8 mouse cellular contexts compared by ENCODE assay signal in the genomic region with DNA sequence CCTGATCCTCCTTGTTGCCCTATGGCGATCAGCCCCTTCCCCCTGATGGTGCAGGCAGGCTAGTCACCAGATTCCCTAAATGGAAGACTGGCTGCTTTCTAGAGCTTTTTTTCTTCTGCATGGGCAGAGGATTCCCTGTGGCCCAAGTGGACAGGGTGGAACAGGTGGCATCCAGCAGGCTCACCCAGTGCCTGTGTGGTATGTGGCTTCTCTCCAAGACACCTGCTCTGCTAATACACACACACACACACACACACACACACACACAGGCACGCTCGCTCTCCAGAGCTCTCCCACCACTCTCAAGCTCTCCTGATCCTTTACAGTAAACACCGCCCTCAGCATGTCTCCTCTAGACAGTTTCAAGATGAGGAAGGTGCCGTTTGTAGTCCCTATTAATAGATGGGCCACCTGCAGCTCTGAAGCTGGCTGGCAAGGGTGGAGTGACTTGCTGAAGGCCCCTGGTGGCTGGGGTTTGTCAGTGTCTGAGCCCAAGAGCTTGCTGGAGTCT.
DNase-seq lines count a peak whose midpoint lies in the region; ATAC-seq and TF ChIP-seq lines count a peak whose summit lies in the region.

No protein-coding gene starts in this region.

- ATAC-seq in limb, embryonic 14.5 days (ENCODE audit: low FRiP score, low read depth) = peak; percentile 44; the same call in 1 of the 2 replicates

- intact Hi-C loops in left cerebral cortex, postnatal 4 days (cut with DNase I) = no loop called here
- intact Hi-C loops in left cerebral cortex, postnatal 10 days (cut with DNase I) = no loop called here

- no peak overlapping the region for H3K4me2 ChIP-seq in limb, embryonic 14.5 days (replicated peaks; ENCODE audit: low read depth, low read length, severe bottlenecking)

- H3K4me1 ChIP-seq in limb, embryonic 14.5 days (ENCODE audit: control insufficient read depth, insufficient read depth, low read length) = peaks cover 11% of the 10 kb centered on the region

- no peaks in the 10 kb centered on the region for H3K27me3 ChIP-seq in limb, embryonic 14.5 days (ENCODE audit: control insufficient read depth, insufficient read depth, low read length)

- WGBS in limb, embryonic 14.5 days = 33% methylated on average over 5 of the region's 5 CpGs

- no peak for TF ChIP-seq POLR2A in limb, embryonic 14.5 days (IDR thresholded peaks at IDR 0.05; ENCODE audit: borderline replicate concordance, extremely low read depth, insufficient read depth, insufficient read length)

- DNase-seq in left cerebral cortex, postnatal 4 days = peak; percentile 13
- DNase-seq in left cerebral cortex, postnatal 10 days (ENCODE audit: extremely low spot score in 1 of 2, low spot score in 2 of 2) = no peak
- DNase-seq in cerebellum, postnatal 36 days = peak; percentile 53 to 56
- DNase-seq in limb, embryonic 14.5 days (ENCODE audit: low spot score) = peak; percentile 38
- peak; percentile 47 for DNase-seq in skeletal muscle tissue, adult 2 months (ENCODE audit: low read depth, low spot score)
- no peak for DNase-seq in yolk sac, embryonic 10.5 days (ENCODE audit: low spot score)
- no peak for DNase-seq in left cerebral cortex, adult 11 months (ENCODE audit: low spot score)
- no peak for DNase-seq in Muller cell, postnatal 12 days (ENCODE audit: inconsistent ontology term)

- H3K4me3 ChIP-seq in limb, embryonic 14.5 days (replicated peaks; ENCODE audit: low read length) = no peak overlapping the region

- no peaks in the 10 kb centered on the region for H3K36me3 ChIP-seq in limb, embryonic 14.5 days (ENCODE audit: control insufficient read depth, insufficient read depth, low read length)

- H3K27ac ChIP-seq in limb, embryonic 14.5 days (replicated peaks; ENCODE audit: low read depth, low read length) = no peak overlapping the region

- no peak overlapping the region for H3K9ac ChIP-seq in limb, embryonic 14.5 days (ENCODE audit: low read depth, low read length, severe bottlenecking)

- H3K9me3 ChIP-seq in limb, embryonic 14.5 days (ENCODE audit: control insufficient read depth, low read length) = no peaks in the 10 kb centered on the region

Comparison
In these comparisons a context has a peak if more than half of its experiments do, and no peak if none do; other contexts are left out.
1. DNase-seq: peak in left cerebral cortex, postnatal 4 days (single experiment), cerebellum, postnatal 36 days (2 of 2), limb, embryonic 14.5 days (single experiment) and skeletal muscle tissue, adult 2 months (single experiment); none in left cerebral cortex, postnatal 10 days (0 of 2), yolk sac, embryonic 10.5 days (single experiment), left cerebral cortex, adult 11 months (single experiment) and Muller cell, postnatal 12 days (single experiment).